Mouse (Mus musculus): Measurements from ENCODE around the gene Ndrg4.

- 0 out of 2 replicates have a peak, but pooled peaks have one; percentile 31 for TF ChIP-seq ZC3H11A (IDR thresholded peaks at IDR 0.05; ENCODE audit: borderline replicate concordance, low read depth, low read length)
- no peak for TF ChIP-seq HCFC1 (IDR thresholded peaks at IDR 0.05; ENCODE audit: borderline replicate concordance, insufficient read depth, low read length)
- TF ChIP-seq ZNF384 (IDR thresholded peaks at IDR 0.05; ENCODE audit: low read depth, low read length) = no peak
- no peak for TF ChIP-seq CHD2 (IDR thresholded peaks at IDR 0.05; ENCODE audit: low read depth, low read length)
These were observed 36.6 kb downstream of the Ndrg4 start for GRCm38 (mm10) chr8:95713100-95714010.
